Mouse (Mus musculus) frontal cortex, postnatal 25 days (tissue): ENCODE measurements around the gene Olfr96.
"Not testable (repeated sequence)": the region's sequence is repeated elsewhere in the genome, so short reads cannot be mapped to it uniquely, and the experiment has no call there.

Experiments used
- DNase-seq, 2 experiments: peaks; one replicate each; pipeline ENCODE4 v3.0.0; 2022; ENCODE audit warnings: low spot score in 2 of 2

The Olfr96 gene

GRCm38 (mm10) chr17:37219846-37220245 lies at the start of gene Olfr96:
Gene Olfr96, plus strand, starts transcription at chr17:37220146.
- DNase-seq: no peak

GRCm38 (mm10) chr17:37185474-37185873 lies 34.5 kb upstream of the Olfr96 start:
- DNase-seq: no peak

- no peak for DNase-seq
These were observed 29.2 kb upstream of the Olfr96 start for GRCm38 (mm10) chr17:37190711-37191110.

- no peak for DNase-seq
These were observed 26.9 kb upstream of the Olfr96 start for GRCm38 (mm10) chr17:37193032-37193431.

GRCm38 (mm10) chr17:37193656-37194055 lies 26.3 kb upstream of the Olfr96 start, which contains the start of gene Ubd:
Gene Ubd, plus strand, starts transcription at chr17:37193892.
- no peak for DNase-seq

GRCm38 (mm10) chr17:37194782-37195181 lies 25.2 kb upstream of the Olfr96 start:
- no peak for DNase-seq

- DNase-seq: peak in 1 of 2 experiments; percentile 22
These were observed 22.9 kb upstream of the Olfr96 start for GRCm38 (mm10) chr17:37196845-37197724.

- no peak for DNase-seq
These were observed 19.1 kb upstream of the Olfr96 start, which contains the start of gene Olfr94 for GRCm38 (mm10) chr17:37200894-37201293. Gene Olfr94, minus strand, starts transcription at chr17:37200994.

GRCm38 (mm10) chr17:37203206-37203916 lies 16.6 kb upstream of the Olfr96 start:
- peak; percentile 84 for DNase-seq

- DNase-seq: no peak
These were observed 16.1 kb upstream of the Olfr96 start for GRCm38 (mm10) chr17:37203917-37204236.

- no peak for DNase-seq
These were observed 8.8 kb upstream of the Olfr96 start for GRCm38 (mm10) chr17:37210884-37211768.

- DNase-seq: no peak
These were observed 6.9 kb upstream of the Olfr96 start, which contains the start of gene Olfr95 for GRCm38 (mm10) chr17:37213018-37213417. Gene Olfr95, minus strand, starts transcription at chr17:37213118.

GRCm38 (mm10) chr17:37218486-37218885 lies 1.5 kb upstream of the Olfr96 start:
- DNase-seq: no peak

GRCm38 (mm10) chr17:37221879-37222278 lies 1.9 kb downstream of the Olfr96 start:
- DNase-seq: no peak

- not testable (repeated sequence) for DNase-seq
These were observed 17.3 kb downstream of the Olfr96 start, which contains the start of gene Olfr97 for GRCm38 (mm10) chr17:37237230-37237629. Gene Olfr97, minus strand, starts transcription at chr17:37237330.

- DNase-seq: no peak
These were observed 22.3 kb downstream of the Olfr96 start for GRCm38 (mm10) chr17:37242198-37242597.

- DNase-seq: peak; percentile 6 to 26
These were observed 26.8 kb downstream of the Olfr96 start for GRCm38 (mm10) chr17:37246715-37247114.

GRCm38 (mm10) chr17:37249460-37249859 lies 29.5 kb downstream of the Olfr96 start:
- DNase-seq: no peak

- DNase-seq: no peak
These were observed 30.6 kb downstream of the Olfr96 start for GRCm38 (mm10) chr17:37250544-37250943.

GRCm38 (mm10) chr17:37263626-37264025 lies 43.7 kb downstream of the Olfr96 start, which contains the start of gene Olfr98:
Gene Olfr98, minus strand, starts transcription at chr17:37263749.
- DNase-seq: no peak

GRCm38 (mm10) chr17:37270058-37270701 lies 50.2 kb downstream of the Olfr96 start, which contains the start of gene H2-M3:
Gene H2-M3, plus strand, starts transcription at chr17:37270220.
- DNase-seq: peak; percentile 94 to 96
